Mouse (Mus musculus): Measurements from ENCODE around the gene F7. TPM values are rescaled to one million over a fixed set of nuclear protein-coding genes. Genes with fewer than 3 reads are reported as not detected.

Gene F7
- polyA plus RNA-seq, 1 experiment from 2014 or later: 0.75 TPM

GRCm38 (mm10) chr8:12987571-12987970, 38.3 kb upstream of the F7 start:
- Histone ChIP-seq H3K9me3 (ENCODE audit: control insufficient read depth, low read length) (no peaks in the 10 kb centered on the region), H3K36me3 (ENCODE audit: control insufficient read depth, insufficient read depth, low read length) (no peaks in the 10 kb centered on the region), H3K4me2 (ENCODE audit: low read depth, low read length) (no peak overlapping the region), H3K4me3 (ENCODE audit: low read length) (no peak overlapping the region), H3K9ac (ENCODE audit: low read length) (no peak overlapping the region), H3K27me3 (ENCODE audit: control insufficient read depth, insufficient read depth, low read depth, low read length) (no peaks in the 10 kb centered on the region), H3K4me1 (replicated peaks; ENCODE audit: control insufficient read depth, insufficient read depth, low read length) (no peaks in the 10 kb centered on the region), H3K27ac (ENCODE audit: low read length) (no peak overlapping the region)
- WGBS: 85% methylated on average over 8 of the region's 8 CpGs
- no peak for ATAC-seq (ENCODE audit: low read depth)

- H3K9ac ChIP-seq (ENCODE audit: low read length): no peak overlapping the region
- H3K4me2 ChIP-seq (ENCODE audit: low read depth, low read length): no peak overlapping the region
- H3K4me3 ChIP-seq (ENCODE audit: low read length): no peak overlapping the region
- H3K27ac ChIP-seq (ENCODE audit: low read length): no peak overlapping the region
- 79% methylated on average over 13 of the region's 13 CpGs for WGBS
- H3K36me3 ChIP-seq (ENCODE audit: control insufficient read depth, insufficient read depth, low read length): no peaks in the 10 kb centered on the region
- no peaks in the 10 kb centered on the region for H3K27me3 ChIP-seq (ENCODE audit: control insufficient read depth, insufficient read depth, low read depth, low read length)
- no peak for ATAC-seq (ENCODE audit: low read depth)
- no peaks in the 10 kb centered on the region for H3K4me1 ChIP-seq (replicated peaks; ENCODE audit: control insufficient read depth, insufficient read depth, low read length)
- H3K9me3 ChIP-seq (ENCODE audit: control insufficient read depth, low read length): no peaks in the 10 kb centered on the region
These were observed 37.0 kb upstream of the F7 start for GRCm38 (mm10) chr8:12988722-12989430.

GRCm38 (mm10) chr8:12991411-12991810, 34.4 kb upstream of the F7 start:
- no peak for ATAC-seq (ENCODE audit: low read depth)
- WGBS: 69% methylated on average over 10 of the region's 10 CpGs
- H3K4me2 ChIP-seq (ENCODE audit: low read depth, low read length): no peak overlapping the region

DNA sequence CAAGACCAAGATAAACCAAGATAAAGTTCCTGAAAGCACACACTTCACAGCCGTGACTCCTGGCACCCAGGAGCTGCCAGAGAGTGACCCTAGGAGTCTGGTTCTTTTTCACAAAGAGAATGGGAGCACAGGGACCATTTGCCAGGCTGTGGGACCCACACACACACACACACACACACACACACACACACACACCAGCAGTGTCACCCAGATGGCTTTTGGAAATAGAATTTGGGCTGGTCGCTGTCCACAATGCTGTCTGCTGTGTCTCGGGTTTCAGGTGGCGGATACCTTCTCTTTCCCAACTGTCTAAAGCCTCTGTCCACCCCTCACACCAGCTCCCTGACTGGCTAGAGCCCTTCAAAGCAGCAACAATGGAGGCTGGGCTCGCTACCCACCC, 31.4 kb upstream of the F7 start:
- 70% methylated on average over 5 of the region's 5 CpGs for WGBS
- Histone ChIP-seq H3K4me1 (replicated peaks; ENCODE audit: control insufficient read depth, insufficient read depth, low read length) (0 out of 2 replicates have a peak, but pooled peaks cover 3% of the 10 kb centered on the region), H3K4me3 (ENCODE audit: low read length) (no peak overlapping the region), H3K27ac (ENCODE audit: low read length) (no peak overlapping the region), H3K27me3 (ENCODE audit: control insufficient read depth, insufficient read depth, low read depth, low read length) (no peaks in the 10 kb centered on the region), H3K9ac (ENCODE audit: low read length) (no peak overlapping the region), H3K4me2 (ENCODE audit: low read depth, low read length) (no peak overlapping the region), H3K36me3 (ENCODE audit: control insufficient read depth, insufficient read depth, low read length) (no peaks in the 10 kb centered on the region), H3K9me3 (ENCODE audit: control insufficient read depth, low read length) (no peaks in the 10 kb centered on the region)
- ATAC-seq (ENCODE audit: low read depth): no peak

More at GRCm38 (mm10) chr8:12991411-12991810, 34.4 kb upstream of the F7 start:
- Histone ChIP-seq H3K4me1 (replicated peaks; ENCODE audit: control insufficient read depth, insufficient read depth, low read length) (no peaks in the 10 kb centered on the region), H3K9ac (ENCODE audit: low read length) (no peak overlapping the region), H3K27ac (ENCODE audit: low read length) (no peak overlapping the region), H3K36me3 (ENCODE audit: control insufficient read depth, insufficient read depth, low read length) (no peaks in the 10 kb centered on the region), H3K27me3 (ENCODE audit: control insufficient read depth, insufficient read depth, low read depth, low read length) (no peaks in the 10 kb centered on the region), H3K9me3 (ENCODE audit: control insufficient read depth, low read length) (no peaks in the 10 kb centered on the region), H3K4me3 (ENCODE audit: low read length) (no peak overlapping the region)

DNA sequence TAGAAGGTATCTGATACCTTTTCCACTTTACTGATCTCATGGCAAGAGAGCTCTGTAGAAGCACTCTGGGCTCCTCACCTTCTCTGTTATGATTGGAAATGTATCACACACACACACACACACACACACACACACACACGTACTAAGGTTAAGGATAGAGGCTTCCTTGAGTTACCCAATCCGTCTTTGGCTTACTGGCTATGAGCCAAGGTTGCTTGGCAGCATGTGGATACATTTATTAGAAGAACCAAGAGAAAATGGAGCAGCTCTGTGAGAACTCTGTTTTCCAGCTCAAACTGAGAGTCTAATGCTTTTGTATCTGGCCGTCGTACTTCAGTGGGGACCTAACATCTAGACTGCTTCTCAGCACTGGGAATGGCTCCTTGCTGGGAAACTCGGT, 30.4 kb upstream of the F7 start:
- no peak overlapping the region for H3K4me3 ChIP-seq (ENCODE audit: low read length)
- H3K9me3 ChIP-seq (ENCODE audit: control insufficient read depth, low read length): no peaks in the 10 kb centered on the region
- H3K36me3 ChIP-seq (ENCODE audit: control insufficient read depth, insufficient read depth, low read length): no peaks in the 10 kb centered on the region
- 42% methylated on average over 5 of the region's 5 CpGs for WGBS
- H3K27ac ChIP-seq (ENCODE audit: low read length): no peak overlapping the region
- H3K4me2 ChIP-seq (ENCODE audit: low read depth, low read length): no peak overlapping the region
- 0 out of 2 replicates have a peak, but pooled peaks cover 3% of the 10 kb centered on the region for H3K4me1 ChIP-seq (replicated peaks; ENCODE audit: control insufficient read depth, insufficient read depth, low read length)
- H3K9ac ChIP-seq (ENCODE audit: low read length): no peak overlapping the region
- ATAC-seq (ENCODE audit: low read depth): no peak
- no peaks in the 10 kb centered on the region for H3K27me3 ChIP-seq (ENCODE audit: control insufficient read depth, insufficient read depth, low read depth, low read length)

- H3K9ac ChIP-seq (ENCODE audit: low read length): no peak overlapping the region
- no peak overlapping the region for H3K4me2 ChIP-seq (ENCODE audit: low read depth, low read length)
- H3K27me3 ChIP-seq (ENCODE audit: control insufficient read depth, insufficient read depth, low read depth, low read length): no peaks in the 10 kb centered on the region
- H3K4me3 ChIP-seq (ENCODE audit: low read length): no peak overlapping the region
- H3K9me3 ChIP-seq (ENCODE audit: control insufficient read depth, low read length): no peaks in the 10 kb centered on the region
- no peaks in the 10 kb centered on the region; the same call in 1 of the 2 replicates for H3K36me3 ChIP-seq (ENCODE audit: control insufficient read depth, insufficient read depth, low read length)
- 0 out of 2 replicates have a peak, but pooled peaks cover 3% of the 10 kb centered on the region for H3K4me1 ChIP-seq (replicated peaks; ENCODE audit: control insufficient read depth, insufficient read depth, low read length)
- WGBS: 25% methylated on average over 8 of the region's 8 CpGs
- ATAC-seq (ENCODE audit: low read depth): peak; percentile 74
- H3K27ac ChIP-seq (ENCODE audit: low read length): peak overlapping the region; percentile 31
These were observed 29.0 kb upstream of the F7 start for GRCm38 (mm10) chr8:12996831-12997275.

GRCm38 (mm10) chr8:12998331-12998730, 27.5 kb upstream of the F7 start:
- Histone ChIP-seq H3K9ac (ENCODE audit: low read length) (no peak overlapping the region), H3K27ac (ENCODE audit: low read length) (no peak overlapping the region), H3K4me1 (replicated peaks; ENCODE audit: control insufficient read depth, insufficient read depth, low read length) (0 out of 2 replicates have a peak, but pooled peaks cover 3% of the 10 kb centered on the region), H3K4me3 (ENCODE audit: low read length) (no peak overlapping the region), H3K36me3 (ENCODE audit: control insufficient read depth, insufficient read depth, low read length) (no peaks in the 10 kb centered on the region; the same call in 1 of the 2 replicates), H3K4me2 (ENCODE audit: low read depth, low read length) (no peak overlapping the region), H3K9me3 (ENCODE audit: control insufficient read depth, low read length) (no peaks in the 10 kb centered on the region), H3K27me3 (ENCODE audit: control insufficient read depth, insufficient read depth, low read depth, low read length) (no peaks in the 10 kb centered on the region)
- WGBS: 64% methylated on average over 8 of the region's 8 CpGs
- ATAC-seq (ENCODE audit: low read depth): no peak

- Histone ChIP-seq H3K27ac (ENCODE audit: low read length) (no peak overlapping the region), H3K4me1 (replicated peaks; ENCODE audit: control insufficient read depth, insufficient read depth, low read length) (0 out of 2 replicates have a peak, but pooled peaks cover 3% of the 10 kb centered on the region), H3K27me3 (ENCODE audit: control insufficient read depth, insufficient read depth, low read depth, low read length) (no peaks in the 10 kb centered on the region), H3K4me3 (ENCODE audit: low read length) (no peak overlapping the region), H3K4me2 (ENCODE audit: low read depth, low read length) (no peak overlapping the region), H3K9ac (ENCODE audit: low read length) (no peak overlapping the region), H3K9me3 (ENCODE audit: control insufficient read depth, low read length) (no peaks in the 10 kb centered on the region), H3K36me3 (ENCODE audit: control insufficient read depth, insufficient read depth, low read length) (no peaks in the 10 kb centered on the region; the same call in 1 of the 2 replicates)
- ATAC-seq (ENCODE audit: low read depth): no peak
- 62% methylated on average over 9 of the region's 9 CpGs for WGBS
These were observed 26.0 kb upstream of the F7 start for GRCm38 (mm10) chr8:12999793-13000192.

GRCm38 (mm10) chr8:13007458-13007857, 18.4 kb upstream of the F7 start:
- no peak overlapping the region for H3K27ac ChIP-seq (ENCODE audit: low read length)
- no peaks in the 10 kb centered on the region for H3K4me1 ChIP-seq (replicated peaks; ENCODE audit: control insufficient read depth, insufficient read depth, low read length)
- H3K36me3 ChIP-seq (ENCODE audit: control insufficient read depth, insufficient read depth, low read length): peaks cover 10% of the 10 kb centered on the region
- H3K27me3 ChIP-seq (ENCODE audit: control insufficient read depth, insufficient read depth, low read depth, low read length): no peaks in the 10 kb centered on the region
- WGBS: 52% methylated on average over 4 of the region's 4 CpGs
- no peak overlapping the region for H3K9ac ChIP-seq (ENCODE audit: low read length)
- no peak overlapping the region for H3K4me3 ChIP-seq (ENCODE audit: low read length)
- no peak for ATAC-seq (ENCODE audit: low read depth)
- H3K9me3 ChIP-seq (ENCODE audit: control insufficient read depth, low read length): no peaks in the 10 kb centered on the region
- H3K4me2 ChIP-seq (ENCODE audit: low read depth, low read length): no peak overlapping the region

Data from lung, embryonic 16.5 days (tissue).